Mouse (Mus musculus) liver, postnatal 0 days (tissue): ENCODE measurements around the gene Cd72.

Experiments
- CTCF ChIP-seq: sonication (generic); IDR thresholded peaks from 2 replicates; pipeline ENCODE4 v1.5.1; 2016; ENCODE audit warnings: antibody characterized with exemption, low read depth
- EP300 ChIP-seq: IDR thresholded peaks from 2 replicates; pipeline ENCODE4 v1.6.1; 2016; ENCODE audit warnings: antibody characterized with exemption, low read depth, mild to moderate bottlenecking

GRCm38 (mm10) chr4:43490801-43491200 lies 36.4 kb upstream of the Cd72 start:
- TF ChIP-seq CTCF (no peak), EP300 (peak; percentile 50; the same call in 1 of the 2 replicates)
